Mouse (Mus musculus) embryo, embryonic 10 days (tissue): ENCODE measurements at regions not wholly inside any gene's neighbourhood (a gene's known extent, or its start where the extent isn't known, plus 50 kb on each side); places are given as distances from the start of the nearest gene placed in this dataset.
A peak's percentile ranks its signal among the peaks of the same experiment; 100 is the strongest.
"Not testable (repeated sequence)": the region's sequence is repeated elsewhere in the genome, so short reads cannot be mapped to it uniquely, and the experiment has no call there.

Experiments
- DNase-seq: peaks from one replicate; pipeline ENCODE4 v3.0.0-alpha.2; 2015; ENCODE audit warnings: low spot score

GRCm38 (mm10) chr12:90664436-90664835 lies 73.8 kb downstream of the Dio2 start:
- DNase-seq = peak; percentile 5

GRCm38 (mm10) chr12:90645452-90645851 lies 92.8 kb downstream of the Dio2 start:
- no peak for DNase-seq

- peak; percentile 60 for DNase-seq
Observed at GRCm38 (mm10) chr12:90643891-90644290, 94.3 kb downstream of the Dio2 start.

- no peak for DNase-seq
Observed at GRCm38 (mm10) chr12:90624856-90625255, 113.4 kb downstream of the Dio2 start.

- DNase-seq = no peak
Observed at GRCm38 (mm10) chr12:90623426-90623825, 114.8 kb downstream of the Dio2 start.

- no peak for DNase-seq
Observed at GRCm38 (mm10) chr12:90608810-90609209, 129.4 kb downstream of the Dio2 start.

- DNase-seq = no peak
Observed at GRCm38 (mm10) chr12:90607894-90608293, 130.3 kb downstream of the Dio2 start.

- DNase-seq = no peak
Observed at GRCm38 (mm10) chr12:90580006-90580405, 158.2 kb downstream of the Dio2 start.

- DNase-seq = no peak
Observed at GRCm38 (mm10) chr12:90576103-90576502, 162.1 kb downstream of the Dio2 start.

- no peak for DNase-seq
Observed at GRCm38 (mm10) chr12:90571907-90572306, 166.3 kb downstream of the Dio2 start.

GRCm38 (mm10) chr12:90571506-90571905 lies 166.7 kb downstream of the Dio2 start:
- no peak for DNase-seq

- peak; percentile 45 for DNase-seq
Observed at GRCm38 (mm10) chr12:90566349-90566748, 171.9 kb downstream of the Dio2 start.

GRCm38 (mm10) chr12:90565051-90565450 lies 173.2 kb downstream of the Dio2 start:
- no peak for DNase-seq

- not testable (repeated sequence) for DNase-seq
Observed at GRCm38 (mm10) chr12:90564594-90564993, 173.6 kb downstream of the Dio2 start.

GRCm38 (mm10) chr12:90542361-90542760 lies 195.9 kb downstream of the Dio2 start:
- no peak for DNase-seq
